Mouse (Mus musculus): ENCODE data around the gene Olfr1381. TPM values are rescaled to one million over a fixed set of nuclear protein-coding genes. Genes with fewer than 3 reads are reported as not detected.
"Not testable (repeated sequence)": the region's sequence is repeated elsewhere in the genome, so short reads cannot be mapped to it uniquely, and the experiment has no call there.

Olfr1381 gene
- total RNA-seq (2021): not detected
- long read RNA-seq, experiment 1: 0 reads
- long read RNA-seq, experiment 2: 0 reads

- not testable (repeated sequence) for DNase-seq (ENCODE audit: low spot score in 2 of 2)
Observed at GRCm38 (mm10) chr11:49543149-49543548, at the start of gene Olfr1381. Olfr1381 (plus strand) TSS chr11:49543449.

GRCm38 (mm10) chr11:49518086-49518485 is 25.2 kb upstream of the Olfr1381 start:
- no peak for DNase-seq (ENCODE audit: low spot score in 2 of 2)

- no peak for DNase-seq (ENCODE audit: low spot score in 2 of 2)
Observed at GRCm38 (mm10) chr11:49519348-49519747, 23.9 kb upstream of the Olfr1381 start, which contains the start of gene Olfr1383. Olfr1383 (plus strand) TSS chr11:49519648.

GRCm38 (mm10) chr11:49527947-49528346 is 15.3 kb upstream of the Olfr1381 start, which contains the start of gene Olfr1382:
Olfr1382 (plus strand) TSS chr11:49528247.
- DNase-seq (ENCODE audit: low spot score in 2 of 2): no peak

- DNase-seq (ENCODE audit: low spot score in 2 of 2): no peak
Observed at GRCm38 (mm10) chr11:49532761-49533160, 10.5 kb upstream of the Olfr1381 start.

- not testable (repeated sequence) for DNase-seq (ENCODE audit: low spot score in 2 of 2)
Observed at GRCm38 (mm10) chr11:49536631-49537030, 6.6 kb upstream of the Olfr1381 start.

- not testable (repeated sequence) for DNase-seq (ENCODE audit: low spot score in 2 of 2)
Observed at GRCm38 (mm10) chr11:49554033-49554432, 10.8 kb downstream of the Olfr1381 start.

- DNase-seq (ENCODE audit: low spot score in 2 of 2): not testable (repeated sequence)
Observed at GRCm38 (mm10) chr11:49556578-49556977, 13.3 kb downstream of the Olfr1381 start, which contains the start of gene Olfr1380. Olfr1380 (plus strand) TSS chr11:49556878.

- not testable (repeated sequence) for DNase-seq (ENCODE audit: low spot score in 2 of 2)
Observed at GRCm38 (mm10) chr11:49575054-49575453, 31.8 kb downstream of the Olfr1381 start.

GRCm38 (mm10) chr11:49580452-49580851 is 37.2 kb downstream of the Olfr1381 start:
- not testable (repeated sequence) for DNase-seq (ENCODE audit: low spot score in 2 of 2)

- DNase-seq (ENCODE audit: low spot score in 2 of 2): no peak
Observed at GRCm38 (mm10) chr11:49590213-49590612, 47.0 kb downstream of the Olfr1381 start.

- not testable (repeated sequence) for DNase-seq (ENCODE audit: low spot score in 2 of 2)
Observed at GRCm38 (mm10) chr11:49597149-49597548, 53.9 kb downstream of the Olfr1381 start.

Other genes starting within 250 kb of the Olfr1381 start
- not detected for gene Olfr10, start 238.7 kb upstream of the Olfr1381 start, total RNA-seq (2021)
- gene Olfr1391, start 220.7 kb upstream of the Olfr1381 start, total RNA-seq (2021): not detected
- not detected for gene Olfr1390, start 208.3 kb upstream of the Olfr1381 start, total RNA-seq (2021)
- gene Olfr1389, start 120.4 kb upstream of the Olfr1381 start, total RNA-seq (2021): not detected
- under 1 TPM; 0.12 to 0.26 TPM for gene Olfr1388, start 106.8 kb upstream of the Olfr1381 start, total RNA-seq (2021)
- gene Olfr1387, start 88.1 kb upstream of the Olfr1381 start, total RNA-seq (2021): not detected
- gene Olfr1386, start 78.4 kb upstream of the Olfr1381 start, total RNA-seq (2021): not detected
- not detected for gene Olfr1385, start 54.4 kb upstream of the Olfr1381 start, total RNA-seq (2021)
- not detected for gene Olfr1384, start 36.7 kb upstream of the Olfr1381 start, total RNA-seq (2021)
- not detected for gene Olfr1383, start 23.8 kb upstream of the Olfr1381 start, total RNA-seq (2021)
- not detected for gene Olfr1382, start 15.2 kb upstream of the Olfr1381 start, total RNA-seq (2021)
- gene Olfr1380, start 13.4 kb downstream of the Olfr1381 start, total RNA-seq (2021): not detected
- gene Flt4, start 65.8 kb downstream of the Olfr1381 start, total RNA-seq (2021): 1 to 10 TPM; 7.3 to 7.5 TPM
- gene Scgb3a1, start 120.2 kb downstream of the Olfr1381 start, total RNA-seq (2021): under 1 TPM in 1 of 2 experiments, not detected in 1; 0.62 TPM
- gene Cnot6, start 169.3 kb downstream of the Olfr1381 start, total RNA-seq (2021): 10 to 100 TPM; 58.3 to 63.2 TPM

Data from gastrocnemius, postnatal 4 days (tissue).